Mouse (Mus musculus): ENCODE measurements around the gene Tuft1. TPM values are rescaled to one million over a fixed set of nuclear protein-coding genes. Genes with fewer than 3 reads are reported as not detected.

The Tuft1 gene
- polyA plus RNA-seq, 1 experiment from 2014 or later, result 4.2 TPM

GRCm38 (mm10) chr3:94591066-94591465 is 67.6 kb downstream of the Tuft1 start:
- WGBS, result 81% methylated on average over 5 of the region's 5 CpGs
- DNase-seq (ENCODE audit: low spot score, missing footprints) (no peak), ATAC-seq (ENCODE audit: low FRiP score) (no peak)
- H3K36me3 ChIP-seq (ENCODE audit: control insufficient read depth, insufficient read depth, low read length), result no peaks in the 10 kb centered on the region
- H3K4me2 ChIP-seq, result no peak overlapping the region
- H3K9me3 ChIP-seq (ENCODE audit: control insufficient read depth, low read length), result no peaks in the 10 kb centered on the region
- H3K27ac ChIP-seq (ENCODE audit: low read depth, low read length), result no peak overlapping the region
- no peak overlapping the region for H3K4me3 ChIP-seq (ENCODE audit: low read depth, low read length)
- H3K9ac ChIP-seq (ENCODE audit: low read length), result no peak overlapping the region
- no peaks in the 10 kb centered on the region for H3K27me3 ChIP-seq (ENCODE audit: control insufficient read depth, insufficient read depth, low read length)
- no peaks in the 10 kb centered on the region for H3K4me1 ChIP-seq (ENCODE audit: control insufficient read depth, insufficient read depth, low read length)

DNA sequence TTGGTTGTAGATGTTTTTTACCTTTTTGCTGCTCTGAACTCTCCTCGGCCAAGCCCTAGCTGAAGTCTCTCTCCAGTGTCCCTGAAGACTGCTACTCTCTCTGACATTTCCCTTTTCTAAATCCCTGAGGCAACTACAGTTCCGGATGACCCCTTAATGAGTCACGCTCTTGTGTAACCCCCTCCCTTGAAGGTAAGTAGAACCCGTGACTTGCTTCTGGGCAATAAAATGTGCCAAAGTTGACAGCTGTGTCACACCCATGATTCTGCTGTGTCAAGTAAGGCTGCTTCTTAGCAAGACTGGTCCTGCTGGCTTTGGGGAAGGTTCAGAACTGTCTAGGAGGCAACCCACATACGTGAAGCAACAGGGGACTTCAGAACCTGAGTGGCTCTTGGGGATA is 70.7 kb downstream of the Tuft1 start:
- H3K9me3 ChIP-seq (ENCODE audit: control insufficient read depth, low read length), result no peaks in the 10 kb centered on the region
- H3K4me2 ChIP-seq, result no peak overlapping the region
- no peaks in the 10 kb centered on the region for H3K36me3 ChIP-seq (ENCODE audit: control insufficient read depth, insufficient read depth, low read length)
- 77% methylated on average over 5 of the region's 5 CpGs for WGBS
- no peak for DNase-seq (ENCODE audit: low spot score, missing footprints)
- H3K4me1 ChIP-seq (ENCODE audit: control insufficient read depth, insufficient read depth, low read length), result no peaks in the 10 kb centered on the region
- H3K9ac ChIP-seq (ENCODE audit: low read length), result no peak overlapping the region
- no peak overlapping the region for H3K4me3 ChIP-seq (ENCODE audit: low read depth, low read length)
- no peaks in the 10 kb centered on the region for H3K27me3 ChIP-seq (ENCODE audit: control insufficient read depth, insufficient read depth, low read length)
- ATAC-seq (ENCODE audit: low FRiP score), result no peak
- no peak overlapping the region for H3K27ac ChIP-seq (ENCODE audit: low read depth, low read length)

DNA sequence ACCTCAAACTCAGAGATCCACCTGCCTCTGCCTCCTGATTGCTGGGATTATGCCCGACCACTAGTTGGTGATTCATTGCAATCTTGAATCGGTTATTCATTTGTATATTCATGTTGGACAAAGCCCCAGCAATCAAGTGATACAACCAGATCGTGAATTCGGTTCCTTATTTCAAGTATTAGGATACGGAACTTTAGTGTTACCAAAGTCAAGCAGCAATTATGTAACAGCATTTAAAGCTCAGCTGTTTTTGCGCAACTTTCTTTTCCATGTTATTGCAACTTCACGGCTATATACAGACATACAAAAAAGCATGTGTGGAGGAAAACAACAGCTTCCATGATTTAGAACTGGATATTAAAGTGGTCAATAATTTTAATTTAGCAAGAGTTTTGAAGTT is 75.7 kb downstream of the Tuft1 start:
- WGBS, result 75% methylated on average over 7 of the region's 7 CpGs
- DNase-seq (ENCODE audit: low spot score, missing footprints) (no peak), ATAC-seq (ENCODE audit: low FRiP score) (no peak)
- no peak overlapping the region for H3K27ac ChIP-seq (ENCODE audit: low read depth, low read length)
- H3K27me3 ChIP-seq (ENCODE audit: control insufficient read depth, insufficient read depth, low read length), result no peaks in the 10 kb centered on the region
- no peak overlapping the region for H3K4me2 ChIP-seq
- no peak overlapping the region for H3K9ac ChIP-seq (ENCODE audit: low read length)
- H3K4me3 ChIP-seq (ENCODE audit: low read depth, low read length), result no peak overlapping the region
- H3K36me3 ChIP-seq (ENCODE audit: control insufficient read depth, insufficient read depth, low read length), result no peaks in the 10 kb centered on the region
- H3K4me1 ChIP-seq (ENCODE audit: control insufficient read depth, insufficient read depth, low read length), result peaks cover 17% of the 10 kb centered on the region
- H3K9me3 ChIP-seq (ENCODE audit: control insufficient read depth, low read length), result no peaks in the 10 kb centered on the region

GRCm38 (mm10) chr3:94582456-94582891 is 76.2 kb downstream of the Tuft1 start, which contains the start of gene Snx27:
Gene Snx27, minus strand, starts transcription at chr3:94582716.
- peak within 1 kb of the TSS; percentile 91 for H3K9ac ChIP-seq (ENCODE audit: low read length)

DNA sequence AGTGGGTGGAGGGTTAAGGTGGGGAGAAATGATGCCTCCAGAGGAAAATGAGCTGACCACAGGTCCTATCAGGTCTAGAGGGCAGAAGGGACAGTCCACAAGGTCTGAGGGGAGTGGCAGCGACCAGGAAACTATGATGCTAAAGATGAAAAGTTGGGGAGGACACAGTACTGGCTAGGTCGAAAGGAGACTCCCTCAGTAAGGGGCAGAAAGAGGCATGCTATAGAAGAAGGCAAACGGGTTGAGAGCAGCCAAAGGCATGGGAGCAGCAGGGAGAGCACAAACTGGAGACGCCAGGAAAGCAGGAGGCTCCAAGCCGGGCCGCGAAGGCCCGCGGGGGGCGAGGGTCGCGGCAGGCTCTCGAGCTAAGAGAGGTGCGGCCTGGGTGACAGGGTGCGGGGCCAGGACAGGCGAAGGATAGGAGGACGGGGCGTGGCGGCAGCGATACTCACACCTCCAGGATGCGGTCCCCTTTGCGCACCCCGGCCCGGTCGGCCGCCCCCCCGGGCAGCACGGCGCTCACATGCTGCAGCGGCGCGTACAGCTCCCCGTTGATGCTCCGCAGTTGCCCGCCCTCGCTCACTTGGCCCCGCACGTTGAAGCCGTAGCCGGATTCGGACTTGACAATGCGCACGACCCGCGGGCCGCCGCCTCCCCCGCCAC is 76.7 kb downstream of the Tuft1 start:
- no peak for DNase-seq (ENCODE audit: low spot score, missing footprints)
- Histone ChIP-seq H3K36me3 (ENCODE audit: control insufficient read depth, insufficient read depth, low read length) (no peaks in the 10 kb centered on the region), H3K27me3 (ENCODE audit: control insufficient read depth, insufficient read depth, low read length) (no peaks in the 10 kb centered on the region), H3K4me2 (peak overlapping the region; percentile 76), H3K27ac (ENCODE audit: low read depth, low read length) (peak overlapping the region; percentile 62), H3K9ac (ENCODE audit: low read length) (peak overlapping the region; percentile 91), H3K4me3 (ENCODE audit: low read depth, low read length) (peak overlapping the region; percentile 70), H3K9me3 (ENCODE audit: control insufficient read depth, low read length) (no peaks in the 10 kb centered on the region), H3K4me1 (ENCODE audit: control insufficient read depth, insufficient read depth, low read length) (peaks cover 17% of the 10 kb centered on the region)
- under 1% methylated on average over 43 of the region's 48 CpGs for WGBS
- peak; percentile 86 for ATAC-seq (ENCODE audit: low FRiP score)

More at GRCm38 (mm10) chr3:94582456-94582891, 76.2 kb downstream of the Tuft1 start, which contains the start of gene Snx27:
- H3K4me2 ChIP-seq, result peak within 1 kb of the TSS; percentile 76
- H3K4me3 ChIP-seq (ENCODE audit: low read depth, low read length), result peak within 1 kb of the TSS; percentile 70
- WGBS, result under 1% methylated on average over 40 of the region's 42 CpGs
- DNase-seq (ENCODE audit: low spot score, missing footprints), result peak; percentile 99
- no peaks in the 10 kb centered on the region for H3K9me3 ChIP-seq (ENCODE audit: control insufficient read depth, low read length)
- peaks cover 17% of the 10 kb centered on the region for H3K4me1 ChIP-seq (ENCODE audit: control insufficient read depth, insufficient read depth, low read length)
- ATAC-seq (ENCODE audit: low FRiP score), result peak; percentile 98
- peak within 1 kb of the TSS; percentile 62 for H3K27ac ChIP-seq (ENCODE audit: low read depth, low read length)
- H3K36me3 ChIP-seq (ENCODE audit: control insufficient read depth, insufficient read depth, low read length), result no peaks in the 10 kb centered on the region
- H3K27me3 ChIP-seq (ENCODE audit: control insufficient read depth, insufficient read depth, low read length), result no peaks in the 10 kb centered on the region

- no peak overlapping the region for H3K27ac ChIP-seq (ENCODE audit: low read depth, low read length)
- peak; percentile 88 for DNase-seq (ENCODE audit: low spot score, missing footprints)
- peaks cover 17% of the 10 kb centered on the region for H3K4me1 ChIP-seq (ENCODE audit: control insufficient read depth, insufficient read depth, low read length)
- H3K27me3 ChIP-seq (ENCODE audit: control insufficient read depth, insufficient read depth, low read length), result no peaks in the 10 kb centered on the region
- ATAC-seq (ENCODE audit: low FRiP score), result no peak
- peak overlapping the region; percentile 91 for H3K9ac ChIP-seq (ENCODE audit: low read length)
- peak overlapping the region; percentile 76 for H3K4me2 ChIP-seq
- WGBS, result 2% methylated on average over 16 of the region's 16 CpGs
- no peaks in the 10 kb centered on the region for H3K36me3 ChIP-seq (ENCODE audit: control insufficient read depth, insufficient read depth, low read length)
- peak overlapping the region; percentile 70 for H3K4me3 ChIP-seq (ENCODE audit: low read depth, low read length)
- no peaks in the 10 kb centered on the region for H3K9me3 ChIP-seq (ENCODE audit: control insufficient read depth, low read length)
Measured at GRCm38 (mm10) chr3:94581138-94581780, 77.4 kb downstream of the Tuft1 start.

DNA sequence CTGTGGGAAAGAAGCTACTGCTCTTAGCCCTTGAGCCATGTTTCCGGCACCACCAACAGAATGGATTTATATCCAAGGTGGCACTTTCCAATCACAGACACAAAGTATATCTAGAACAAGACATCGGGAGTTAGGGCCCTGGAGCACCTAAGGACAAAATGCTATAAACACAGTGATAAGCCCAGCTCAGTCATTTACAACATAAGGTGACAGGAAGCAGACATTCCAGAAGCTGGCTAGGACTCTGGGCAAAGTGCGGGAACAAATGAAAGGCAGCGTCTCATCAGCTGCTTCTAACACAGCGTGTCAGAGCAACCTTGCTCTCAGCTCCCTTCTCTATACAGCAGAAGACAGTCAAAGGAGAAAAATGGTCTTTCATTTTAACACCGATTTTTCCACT is 84.2 kb downstream of the Tuft1 start:
- no peaks in the 10 kb centered on the region for H3K27me3 ChIP-seq (ENCODE audit: control insufficient read depth, insufficient read depth, low read length)
- H3K4me3 ChIP-seq (ENCODE audit: low read depth, low read length), result no peak overlapping the region
- no peak for ATAC-seq (ENCODE audit: low FRiP score)
- H3K4me1 ChIP-seq (ENCODE audit: control insufficient read depth, insufficient read depth, low read length), result peaks cover 1% of the 10 kb centered on the region
- 94% methylated on average over 6 of the region's 6 CpGs for WGBS
- DNase-seq (ENCODE audit: low spot score, missing footprints), result peak; percentile 35
- no peak overlapping the region for H3K4me2 ChIP-seq
- H3K27ac ChIP-seq (ENCODE audit: low read depth, low read length), result no peak overlapping the region
- H3K9ac ChIP-seq (ENCODE audit: low read length), result no peak overlapping the region
- no peaks in the 10 kb centered on the region for H3K9me3 ChIP-seq (ENCODE audit: control insufficient read depth, low read length)
- no peaks in the 10 kb centered on the region for H3K36me3 ChIP-seq (ENCODE audit: control insufficient read depth, insufficient read depth, low read length)

- Histone ChIP-seq H3K9ac (ENCODE audit: low read length) (no peak overlapping the region), H3K9me3 (ENCODE audit: control insufficient read depth, low read length) (no peaks in the 10 kb centered on the region), H3K27ac (ENCODE audit: low read depth, low read length) (no peak overlapping the region), H3K4me1 (ENCODE audit: control insufficient read depth, insufficient read depth, low read length) (no peaks in the 10 kb centered on the region), H3K27me3 (ENCODE audit: control insufficient read depth, insufficient read depth, low read length) (no peaks in the 10 kb centered on the region), H3K36me3 (ENCODE audit: control insufficient read depth, insufficient read depth, low read length) (no peaks in the 10 kb centered on the region), H3K4me3 (ENCODE audit: low read depth, low read length) (no peak overlapping the region), H3K4me2 (no peak overlapping the region)
- 76% methylated on average over 2 of the region's 2 CpGs for WGBS
- ATAC-seq (ENCODE audit: low FRiP score) (no peak), DNase-seq (ENCODE audit: low spot score, missing footprints) (peak; percentile 59)
Measured at GRCm38 (mm10) chr3:94567242-94567641, 91.4 kb downstream of the Tuft1 start.

DNA sequence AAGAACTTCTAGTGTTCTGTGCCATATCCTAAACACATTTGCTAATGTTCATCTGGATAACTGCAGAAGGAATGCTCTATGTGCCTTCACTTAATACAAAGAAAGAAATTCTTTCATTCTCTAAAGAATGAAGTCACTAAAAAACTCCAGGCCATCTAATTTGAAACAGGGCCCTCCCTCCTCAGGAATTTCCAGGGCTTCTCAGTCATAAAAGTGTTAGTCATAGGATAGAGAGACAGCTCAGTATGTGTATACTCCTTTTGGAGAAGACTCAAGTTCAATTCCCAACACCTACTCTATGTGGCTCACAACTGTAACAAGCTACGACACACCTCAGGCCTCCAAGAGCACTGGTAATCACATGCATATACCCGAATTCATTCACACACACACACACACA is 93.1 kb downstream of the Tuft1 start:
- ATAC-seq (ENCODE audit: low FRiP score), result no peak
- no peak overlapping the region for H3K4me2 ChIP-seq
- H3K4me3 ChIP-seq (ENCODE audit: low read depth, low read length), result no peak overlapping the region
- H3K36me3 ChIP-seq (ENCODE audit: control insufficient read depth, insufficient read depth, low read length), result no peaks in the 10 kb centered on the region
- 90% methylated on average over 2 of the region's 2 CpGs for WGBS
- H3K27me3 ChIP-seq (ENCODE audit: control insufficient read depth, insufficient read depth, low read length), result no peaks in the 10 kb centered on the region
- no peak overlapping the region for H3K27ac ChIP-seq (ENCODE audit: low read depth, low read length)
- H3K9ac ChIP-seq (ENCODE audit: low read length), result no peak overlapping the region
- H3K9me3 ChIP-seq (ENCODE audit: control insufficient read depth, low read length), result no peaks in the 10 kb centered on the region
- no peak for DNase-seq (ENCODE audit: low spot score, missing footprints)
- H3K4me1 ChIP-seq (ENCODE audit: control insufficient read depth, insufficient read depth, low read length), result no peaks in the 10 kb centered on the region
